Mouse (Mus musculus): ENCODE measurements around the gene Tph1. TPM values are rescaled to one million over a fixed set of nuclear protein-coding genes. Genes with fewer than 3 reads are reported as not detected.

The Tph1 gene
- polyA plus RNA-seq, 1 experiment = 0.34 TPM

DNA sequence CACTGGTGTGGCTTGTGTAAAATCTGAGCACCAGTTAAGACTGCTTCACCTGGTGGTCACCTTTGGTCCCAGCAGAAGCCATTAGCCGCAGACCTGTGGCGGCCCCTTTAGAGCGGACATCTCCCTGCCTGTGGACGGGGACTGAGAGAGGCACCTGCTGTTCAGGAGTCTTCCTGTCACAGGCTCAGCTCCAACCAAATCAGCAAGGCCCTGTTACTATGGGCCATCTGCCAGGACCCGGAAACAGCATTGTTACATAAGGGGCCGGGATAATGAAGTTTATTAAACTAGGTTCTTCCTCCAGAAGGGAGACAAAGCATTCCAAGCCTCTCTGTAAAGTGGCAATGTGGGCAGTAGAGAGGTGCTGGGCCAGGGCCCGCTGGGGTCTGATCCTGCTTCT lies 69.3 kb downstream of the Tph1 start:
- DNase-seq (ENCODE audit: extremely low spot score in 1 of 2, low spot score in 1 of 2) = no peak

DNA sequence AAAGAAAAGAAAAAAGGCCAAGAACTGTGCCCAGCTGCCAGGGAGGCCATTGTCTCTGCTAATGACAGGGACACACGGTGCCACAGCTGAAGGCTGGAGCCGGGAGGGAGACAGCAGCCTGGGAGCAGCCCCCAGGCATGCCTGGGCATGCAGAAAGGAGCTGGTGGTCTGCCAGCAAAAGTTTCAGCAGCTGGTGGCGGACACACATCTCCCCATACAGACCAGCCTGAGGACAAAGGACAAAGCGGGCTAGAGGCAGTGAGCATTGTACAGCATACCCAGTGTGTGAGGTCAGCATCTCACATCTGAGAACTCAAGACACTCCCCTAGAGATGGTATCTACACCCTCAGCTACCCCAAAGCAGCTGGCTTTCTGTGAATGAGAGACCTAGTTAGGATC lies 70.3 kb downstream of the Tph1 start:
- no peak for DNase-seq (ENCODE audit: extremely low spot score in 1 of 2, low spot score in 1 of 2)

DNA sequence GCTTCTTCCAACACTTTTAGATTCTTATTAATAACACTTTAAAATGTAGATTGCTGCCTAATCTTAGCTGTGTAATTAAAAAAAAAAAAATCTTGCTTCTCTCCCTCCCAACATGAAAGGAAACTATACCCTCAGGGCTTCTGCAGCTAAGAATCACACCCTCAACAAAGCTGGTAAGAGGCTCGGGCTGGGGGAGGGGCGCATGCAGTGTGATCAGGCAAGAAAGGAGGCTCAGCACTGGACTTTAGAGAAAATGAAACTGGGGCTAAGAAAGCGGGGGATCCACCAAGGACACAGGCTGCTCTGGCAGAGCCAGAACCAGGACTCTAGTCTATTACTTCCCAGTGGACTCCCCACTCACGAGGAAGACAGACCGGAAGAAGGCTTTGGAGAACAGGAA lies 71.2 kb downstream of the Tph1 start:
- DNase-seq (ENCODE audit: extremely low spot score in 1 of 2, low spot score in 1 of 2) = no peak

DNA sequence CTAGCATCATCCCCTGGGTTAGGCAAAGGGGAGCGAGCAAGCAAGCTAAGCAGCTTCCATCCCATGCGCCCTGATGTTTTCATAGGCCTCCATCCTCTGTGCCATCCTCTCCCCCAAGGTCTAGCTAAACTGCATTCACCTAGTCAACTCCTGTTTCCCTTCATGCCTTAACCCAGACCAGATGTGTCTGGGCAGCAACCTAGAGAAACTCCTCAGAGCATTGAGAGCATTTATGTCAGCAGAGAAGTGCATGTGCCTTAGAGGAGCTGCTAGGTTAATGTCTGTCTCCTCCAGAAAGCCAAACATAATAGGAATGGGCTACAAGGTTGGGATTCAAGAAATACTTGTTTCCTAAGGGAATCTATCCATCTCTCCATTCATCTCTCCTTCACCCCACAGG lies 75.3 kb downstream of the Tph1 start:
- DNase-seq (ENCODE audit: extremely low spot score in 1 of 2, low spot score in 1 of 2) = no peak

Other genes with a start within 250 kb of the Tph1 start
- gene Sergef, start 32.7 kb downstream of the Tph1 start, polyA plus RNA-seq (2012; rRNA removed) = 48.0 and 50.4 TPM in 2 replicates
- 8.1 and 9.1 TPM in 2 replicates for gene Saal1, start 38.1 kb upstream of the Tph1 start, polyA plus RNA-seq (2012; rRNA removed)
- gene Saa3, start 43.2 kb upstream of the Tph1 start, polyA plus RNA-seq (2012; rRNA removed) = not detected in 2 replicates
- gene Saa4, start 60.1 kb upstream of the Tph1 start, polyA plus RNA-seq (2012; rRNA removed) = not detected in 2 replicates
- not detected in 2 replicates for gene Saa1, start 70.4 kb upstream of the Tph1 start, polyA plus RNA-seq (2012; rRNA removed)
- gene Saa2, start 79.3 kb upstream of the Tph1 start, polyA plus RNA-seq (2012; rRNA removed) = 0.12 TPM in 1 of 2 replicates, not detected in the other
- gene Hps5, start 123.5 kb upstream of the Tph1 start, polyA plus RNA-seq (2012; rRNA removed) = 16.1 and 18.8 TPM in 2 replicates
- gene Gtf2h1, start 123.6 kb upstream of the Tph1 start, polyA plus RNA-seq (2012; rRNA removed) = 29.5 and 32.4 TPM in 2 replicates
- 323 and 354 TPM in 2 replicates for gene Ldha, start 168.9 kb upstream of the Tph1 start, polyA plus RNA-seq (2012; rRNA removed)
- not detected in 2 replicates for gene Ldhc, start 188.7 kb upstream of the Tph1 start, polyA plus RNA-seq (2012; rRNA removed)
- 77.6 and 78.8 TPM in 2 replicates for gene Tsg101, start 247.4 kb upstream of the Tph1 start, polyA plus RNA-seq (2012; rRNA removed)

All from frontal cortex, adult 2 months (tissue).